Mouse (Mus musculus): ENCODE measurements at regions not wholly inside any gene's neighbourhood (a gene's known extent, or its start where the extent isn't known, plus 50 kb on each side); places are given as distances from the start of the nearest gene placed in this dataset.

DNA sequence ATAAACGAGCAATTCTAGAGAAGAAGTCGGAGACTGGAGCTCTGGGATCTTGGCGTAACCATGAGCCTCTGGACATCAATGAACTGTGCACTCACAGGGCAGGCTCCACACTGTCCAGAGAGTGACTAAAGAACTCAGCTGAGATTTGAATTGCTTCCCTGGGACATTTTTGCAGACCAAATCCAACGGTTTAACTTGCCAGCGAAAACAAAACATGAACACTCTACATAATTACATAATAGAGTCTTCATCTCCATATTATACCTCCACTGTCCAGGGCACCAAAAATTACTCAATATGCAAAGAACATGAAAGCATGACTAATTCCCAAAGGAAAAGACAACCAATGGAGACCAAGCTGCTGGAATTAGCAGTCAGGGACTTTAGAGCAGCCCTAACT lies 119.9 kb upstream of the Mrps22 start:
- TF ChIP-seq GATA1 (IDR thresholded peaks at IDR 0.05; ENCODE audit: borderline replicate concordance, low read length) (no peak), FLI1 (IDR thresholded peaks at IDR 0.05; ENCODE audit: low read length) (no peak)

Data from megakaryocyte, embryonic 14.5 days (primary cell).